Mouse (Mus musculus) liver, embryonic 16.5 days (tissue): ENCODE measurements around the gene Rnf212b. TPM values are rescaled to one million over a fixed set of nuclear protein-coding genes. Genes with fewer than 3 reads are reported as not detected.
A peak's percentile ranks its signal among the peaks of the same experiment; 100 is the strongest.

ENCODE experiments used
- ATAC-seq: fragments of 200-750 bp; cut with Nextera tagmentation; 2 replicates; pipeline ENCODE4 v1.8.0; 2017; ENCODE audit warnings: low read depth, mild to moderate bottlenecking, moderate number of reproducible peaks, moderate library complexity
- H3K27ac ChIP-seq: fragments of 300-500 bp; sonication (generic); 2 replicates; pipeline ENCODE4 v1.5.1; 2014; ENCODE audit warnings: mild to moderate bottlenecking, low read length
- H3K27me3 ChIP-seq: fragments of 300-500 bp; sonication (generic); 2 replicates; pipeline ENCODE4 v1.6.1; 2014; ENCODE audit warnings: low read depth, low read length, mixed read lengths; ENCODE audit not compliant: control insufficient read depth, insufficient read depth
- H3K36me3 ChIP-seq: fragments of 300-500 bp; sonication (generic); 2 replicates; pipeline ENCODE4 v1.6.1; 2014; ENCODE audit warnings: mild to moderate bottlenecking; ENCODE audit not compliant: control insufficient read depth, insufficient read depth
- H3K4me1 ChIP-seq: fragments of 300-500 bp; sonication (generic); 2 replicates; pipeline ENCODE4 v1.6.1; 2014; ENCODE audit warnings: low read depth, low read length, mixed read lengths; ENCODE audit not compliant: control insufficient read depth
- H3K4me2 ChIP-seq: fragments of 300-500 bp; sonication (generic); 2 replicates; pipeline ENCODE4 v1.6.1; 2014; ENCODE audit warnings: low read depth, low read length, mixed read lengths
- H3K4me3 ChIP-seq: fragments of 300-500 bp; sonication (generic); 2 replicates; pipeline ENCODE4 v1.5.1; 2014; ENCODE audit warnings: low read depth, mild to moderate bottlenecking, low read length
- H3K9ac ChIP-seq: fragments of 300-500 bp; sonication (generic); 2 replicates; pipeline ENCODE4 v1.6.1; 2014; ENCODE audit warnings: low read depth, low read length
- H3K9me3 ChIP-seq: fragments of 300-500 bp; sonication (generic); replicated peaks from 2 replicates; pipeline ENCODE4 v1.6.1; 2016; ENCODE audit warnings: low read length; ENCODE audit not compliant: control insufficient read depth
- WGBS: fragments of 180-500 bp; shearing (Covaris S2); extraction: QIAGEN DNeasy Blood & Tissue Kit; methylation state at CpG from one replicate; pipeline ENCODE4 v1.1.7; 2014; ENCODE audit not compliant: insufficient replicate concordance; 5-methylcytosine and 5-hydroxymethylcytosine counted together
- polyA plus RNA-seq: library from polyadenylated mRNA; unstranded; fragments of >200 nt; fragmentation: Nextera tagmentation; extraction: Ambion mirVana; gene quantifications from 2 replicates; pipeline ENCODE4 v1.2.1, GENCODE M21; 2015

Gene Rnf212b
- polyA plus RNA-seq, 1 experiment from 2014 or later = not detected

- Histone ChIP-seq H3K4me1 (peaks cover 21% of the 10 kb centered on the region), H3K9ac (peak overlapping the region; percentile 85), H3K4me2 (peak overlapping the region; percentile 88), H3K4me3 (peak overlapping the region; percentile 77), H3K27me3 (no peaks in the 10 kb centered on the region), H3K36me3 (peaks cover 26% of the 10 kb centered on the region), H3K27ac (peak overlapping the region; percentile 73), H3K9me3 (no peaks in the 10 kb centered on the region)
- under 1% methylated on average over 46 of the region's 54 CpGs for WGBS
- peak; percentile 56 for ATAC-seq
Measured at GRCm38 (mm10) chr14:54894296-54895151, 80.6 kb downstream of the Rnf212b start.

GRCm38 (mm10) chr14:54897445-54897844 lies 83.5 kb downstream of the Rnf212b start:
- ATAC-seq = no peak
- Histone ChIP-seq H3K9me3 (no peaks in the 10 kb centered on the region), H3K4me1 (peaks cover 24% of the 10 kb centered on the region), H3K9ac (no peak overlapping the region), H3K4me3 (no peak overlapping the region), H3K36me3 (peaks cover 26% of the 10 kb centered on the region), H3K27ac (no peak overlapping the region), H3K4me2 (no peak overlapping the region), H3K27me3 (no peaks in the 10 kb centered on the region)
- 45% methylated on average over 2 of the region's 2 CpGs for WGBS

- Histone ChIP-seq H3K27me3 (no peaks in the 10 kb centered on the region), H3K4me2 (no peak overlapping the region), H3K27ac (no peak overlapping the region), H3K4me3 (no peak overlapping the region), H3K36me3 (peaks cover 26% of the 10 kb centered on the region), H3K4me1 (peaks cover 11% of the 10 kb centered on the region), H3K9me3 (no peaks in the 10 kb centered on the region), H3K9ac (no peak overlapping the region)
- 0% methylated on average over 3 of the region's 3 CpGs for WGBS
- no peak for ATAC-seq
Measured at GRCm38 (mm10) chr14:54900383-54900782, 86.4 kb downstream of the Rnf212b start.

GRCm38 (mm10) chr14:54903641-54904040 lies 89.7 kb downstream of the Rnf212b start:
- H3K4me3 ChIP-seq = no peak overlapping the region
- WGBS = 63% methylated on average over 4 of the region's 4 CpGs
- H3K27ac ChIP-seq = no peak overlapping the region
- peaks cover 3% of the 10 kb centered on the region; the same call in 1 of the 2 replicates for H3K4me1 ChIP-seq
- no peaks in the 10 kb centered on the region for H3K27me3 ChIP-seq
- H3K9me3 ChIP-seq = no peaks in the 10 kb centered on the region
- H3K4me2 ChIP-seq = no peak overlapping the region
- ATAC-seq = no peak
- no peak overlapping the region for H3K9ac ChIP-seq
- no peaks in the 10 kb centered on the region; the same call in 1 of the 2 replicates for H3K36me3 ChIP-seq

Other genes with a start within 250 kb of the Rnf212b start
- gene Ajuba, start 236.6 kb upstream of the Rnf212b start, polyA plus RNA-seq = 5.0 and 6.1 TPM in 2 replicates
- gene 4931414P19Rik, start 208.1 kb upstream of the Rnf212b start, polyA plus RNA-seq = 2.3 and 2.5 TPM in 2 replicates
- gene Psmb5, start 196.1 kb upstream of the Rnf212b start, polyA plus RNA-seq = 173 and 183 TPM in 2 replicates
- gene Psmb11, start 192.7 kb upstream of the Rnf212b start, polyA plus RNA-seq = not detected in 2 replicates
- not detected in 2 replicates for gene Gm17606, start 173.2 kb upstream of the Rnf212b start, polyA plus RNA-seq
- gene Cdh24, start 172.8 kb upstream of the Rnf212b start, polyA plus RNA-seq = 0.13 and 0.25 TPM in 2 replicates
- gene 1700123O20Rik, start 127.9 kb upstream of the Rnf212b start, polyA plus RNA-seq = 40.2 and 42.6 TPM in 2 replicates
- gene Acin1, start 127.2 kb upstream of the Rnf212b start, polyA plus RNA-seq = 43.5 and 45.1 TPM in 2 replicates
- gene Gm29776, start 115.3 kb upstream of the Rnf212b start, polyA plus RNA-seq = 0.05 and 0.06 TPM in 2 replicates
- 10.4 and 11.7 TPM in 2 replicates for gene Cebpe, start 102.0 kb upstream of the Rnf212b start, polyA plus RNA-seq
- 3.0 and 4.9 TPM in 2 replicates for gene Slc7a8, start 32.2 kb upstream of the Rnf212b start, polyA plus RNA-seq
- gene Homez, start 56.8 kb downstream of the Rnf212b start, polyA plus RNA-seq = 2.4 and 2.7 TPM in 2 replicates
- gene Ppp1r3e, start 63.4 kb downstream of the Rnf212b start, polyA plus RNA-seq = 0.51 and 0.55 TPM in 2 replicates
- gene Bcl2l2, start 69.2 kb downstream of the Rnf212b start, polyA plus RNA-seq = 0.42 and 0.69 TPM in 2 replicates
- gene Gm20521, start 69.3 kb downstream of the Rnf212b start, polyA plus RNA-seq = 0.11 TPM in 1 of 2 replicates, not detected in the other
- gene Pabpn1, start 78.4 kb downstream of the Rnf212b start, polyA plus RNA-seq = 30.1 and 32.0 TPM in 2 replicates
- 1.3 and 1.5 TPM in 2 replicates for gene Slc22a17, start 99.0 kb downstream of the Rnf212b start, polyA plus RNA-seq
- gene Efs, start 112.0 kb downstream of the Rnf212b start, polyA plus RNA-seq = 0.26 and 0.42 TPM in 2 replicates
- gene Il25, start 118.6 kb downstream of the Rnf212b start, polyA plus RNA-seq = not detected in 2 replicates
- gene Cmtm5, start 122.1 kb downstream of the Rnf212b start, polyA plus RNA-seq = 0.20 TPM in 1 of 2 replicates, not detected in the other
- gene Myh6, start 152.8 kb downstream of the Rnf212b start, polyA plus RNA-seq = 0.51 and 0.54 TPM in 2 replicates
- not detected in 2 replicates for gene Gm17428, start 162.8 kb downstream of the Rnf212b start, polyA plus RNA-seq
- 1.8 and 3.1 TPM in 2 replicates for gene Myh7, start 180.5 kb downstream of the Rnf212b start, polyA plus RNA-seq
- 28.8 and 32.0 TPM in 2 replicates for gene Ngdn, start 201.3 kb downstream of the Rnf212b start, polyA plus RNA-seq